Mouse (Mus musculus): Measurements from ENCODE around the gene Olfr453.

Olfr453 gene

DNA sequence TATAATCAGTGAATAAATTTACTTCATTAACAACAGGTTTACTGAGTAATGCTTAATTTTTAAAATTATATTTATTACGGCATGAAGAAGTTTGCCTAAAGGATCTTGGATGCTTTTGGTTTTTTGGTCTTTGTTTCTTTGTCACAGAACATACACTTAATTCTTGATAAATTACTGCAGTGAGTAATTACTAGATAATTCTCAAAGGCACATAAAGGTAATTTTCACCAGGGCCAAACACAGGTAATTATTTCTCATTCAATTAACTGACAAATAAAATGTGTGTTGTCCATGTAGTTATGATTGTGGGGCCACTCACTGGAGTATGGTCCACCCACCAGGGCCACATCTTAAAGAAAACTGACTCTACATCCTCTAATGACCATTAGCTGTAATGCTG lies at the start of gene Olfr453:
TSS of gene Olfr453 (plus strand) at position 301 of the 400 bp plus-strand sequence.
- DNase-seq: no peak

DNA sequence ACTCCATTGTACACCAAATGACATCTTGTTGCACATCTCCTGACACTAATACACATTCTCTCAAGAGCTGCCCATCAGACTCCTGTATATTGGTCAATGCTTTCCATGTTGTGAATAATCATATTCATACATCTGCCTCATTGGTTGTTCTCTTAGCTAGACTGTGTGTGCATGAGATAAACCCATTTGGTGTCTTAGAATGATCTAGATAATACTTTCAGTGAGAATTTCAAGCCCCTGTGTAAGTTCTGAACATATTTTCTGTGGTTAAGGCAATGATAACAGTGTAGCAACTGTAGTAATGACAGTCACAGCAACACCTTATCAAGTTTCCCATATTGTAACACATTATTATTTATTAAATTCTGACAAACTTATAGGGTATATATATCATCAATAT lies 49.4 kb upstream of the Olfr453 start:
- no peak for DNase-seq

DNA sequence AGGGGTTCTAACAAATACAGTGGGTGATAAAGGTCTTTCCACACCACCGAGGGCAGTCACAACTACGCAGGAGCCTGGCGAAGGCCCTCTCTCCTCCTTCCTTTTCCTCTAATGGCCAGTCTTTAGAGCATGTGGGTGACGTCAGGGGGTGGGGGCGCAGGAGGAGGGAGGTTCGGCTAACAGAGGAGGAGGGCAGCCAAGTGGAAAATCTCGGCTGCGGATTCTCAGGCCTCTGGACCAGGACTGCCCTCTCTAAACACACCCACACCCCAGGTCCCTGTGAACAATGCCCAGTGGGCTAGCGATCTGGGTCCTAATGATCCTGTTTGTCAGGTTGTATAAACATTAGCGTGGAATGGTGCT lies 47.0 kb upstream of the Olfr453 start:
- DNase-seq: peak; percentile 81

- peak; percentile 76 for DNase-seq
Observed at GRCm38 (mm10) chr6:42692517-42693190, 46.5 kb upstream of the Olfr453 start.

DNA sequence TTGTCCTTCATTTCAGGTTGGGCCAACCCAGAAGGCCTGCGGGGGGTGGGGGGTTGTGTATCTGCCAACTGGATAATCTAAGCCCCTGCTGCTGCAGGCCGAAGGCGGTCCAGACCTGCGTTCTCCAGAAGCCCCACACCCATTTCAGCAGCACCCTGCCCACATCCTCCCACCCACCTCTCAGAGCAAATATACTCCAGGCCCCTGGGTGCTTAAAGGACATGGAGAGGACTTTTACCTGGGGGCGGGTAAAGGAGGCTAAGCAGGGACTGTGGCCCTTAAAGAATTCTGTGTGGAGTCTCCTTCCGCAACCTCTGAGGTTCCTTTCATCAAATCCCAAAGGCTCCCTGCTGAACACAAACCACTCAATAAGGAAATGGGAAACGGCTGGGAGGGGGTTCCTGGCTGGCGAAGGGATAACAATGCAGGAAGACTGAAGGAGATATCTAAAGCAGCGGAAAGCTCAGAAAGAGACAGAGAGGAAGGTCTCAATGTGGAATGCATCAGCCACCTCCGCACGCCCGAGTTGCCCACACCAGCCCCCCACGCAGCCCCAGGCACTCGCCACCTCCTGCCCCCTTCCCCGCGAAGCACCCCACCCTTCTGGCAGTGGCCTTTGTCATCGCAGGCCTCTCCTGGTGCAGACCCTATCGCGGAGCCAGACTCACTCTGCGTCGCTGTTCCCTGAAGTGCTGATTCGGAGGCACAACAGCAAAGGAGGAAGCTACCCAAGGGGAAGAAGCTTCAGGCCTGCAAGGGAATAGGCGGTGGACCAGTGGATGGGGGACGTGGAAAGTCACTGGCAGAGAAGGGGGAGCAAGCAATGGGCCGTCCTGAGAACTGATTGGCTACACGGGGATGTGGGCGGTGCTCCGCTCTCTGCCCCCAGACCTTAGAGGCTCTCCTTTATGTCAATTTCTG lies 29.6 kb upstream of the Olfr453 start, which contains the start of gene Tcaf1:
TSS of gene Tcaf1 (minus strand) at position 798 of the 921 bp plus-strand sequence.
- DNase-seq: peak; percentile 63

DNA sequence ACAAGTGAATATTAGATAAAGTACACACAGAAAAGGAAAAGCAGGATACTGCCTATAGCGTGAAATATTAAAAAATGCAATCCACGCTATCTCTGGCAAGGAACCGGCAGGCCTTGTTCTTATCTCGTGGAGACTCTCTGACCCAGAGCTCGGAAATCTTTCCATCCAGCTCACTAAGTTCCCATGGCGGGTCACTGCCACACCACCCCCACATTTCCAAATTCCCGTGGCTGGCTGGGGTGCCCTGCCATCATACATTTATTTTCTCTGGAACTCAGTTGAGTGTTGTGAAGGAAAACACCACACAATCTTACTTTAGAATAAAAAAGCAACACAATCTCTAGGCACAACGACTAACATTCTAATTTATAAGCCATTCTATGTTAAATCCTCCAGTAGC lies 24.5 kb upstream of the Olfr453 start:
- DNase-seq: no peak

- no peak for DNase-seq
Observed at GRCm38 (mm10) chr6:42717973-42718372, 21.2 kb upstream of the Olfr453 start.

DNA sequence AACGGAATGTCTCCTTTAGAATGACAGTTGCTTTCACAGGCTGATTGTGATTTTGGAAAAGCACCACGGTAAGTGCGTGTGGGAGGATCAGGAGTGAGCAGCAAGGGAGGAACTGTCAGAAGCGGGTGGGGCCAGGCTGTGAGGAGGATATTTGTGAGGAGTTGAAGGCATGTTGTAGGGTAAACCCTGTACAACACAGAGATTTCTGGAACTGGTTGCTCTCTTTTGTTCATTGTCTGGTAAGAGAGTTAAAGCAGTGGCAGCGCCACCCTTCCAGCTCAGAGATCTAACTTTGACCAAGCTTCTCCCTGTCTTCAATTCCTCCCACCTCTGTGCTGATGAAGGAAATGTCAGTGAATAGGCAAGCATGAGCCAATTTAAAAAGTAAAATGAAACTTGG lies 3.1 kb downstream of the Olfr453 start:
- no peak for DNase-seq

- DNase-seq: no peak
Observed at GRCm38 (mm10) chr6:42747846-42748245, 8.7 kb downstream of the Olfr453 start.

DNA sequence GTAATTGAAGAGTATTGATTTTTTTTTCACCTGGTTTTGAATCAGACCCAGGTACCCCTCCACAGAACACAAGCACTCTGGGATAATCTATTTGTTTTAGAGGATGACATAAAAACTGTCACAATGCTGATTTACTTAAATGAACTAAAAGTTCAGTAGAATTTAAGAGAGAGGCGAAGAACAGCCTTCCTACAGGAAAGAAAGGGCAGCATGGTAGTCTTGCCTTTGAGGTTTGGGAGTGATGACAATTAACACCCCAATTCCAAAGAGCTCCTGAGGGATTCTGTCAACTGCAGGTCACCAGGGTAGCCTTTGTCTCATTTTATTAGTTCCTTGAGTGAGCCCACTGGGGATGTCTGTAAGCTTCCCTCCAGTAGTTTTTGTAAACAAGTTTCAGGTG lies 16.9 kb downstream of the Olfr453 start, which contains the start of gene Olfr38:
TSS of gene Olfr38 (plus strand) at position 301 of the 400 bp plus-strand sequence.
- no peak for DNase-seq

DNA sequence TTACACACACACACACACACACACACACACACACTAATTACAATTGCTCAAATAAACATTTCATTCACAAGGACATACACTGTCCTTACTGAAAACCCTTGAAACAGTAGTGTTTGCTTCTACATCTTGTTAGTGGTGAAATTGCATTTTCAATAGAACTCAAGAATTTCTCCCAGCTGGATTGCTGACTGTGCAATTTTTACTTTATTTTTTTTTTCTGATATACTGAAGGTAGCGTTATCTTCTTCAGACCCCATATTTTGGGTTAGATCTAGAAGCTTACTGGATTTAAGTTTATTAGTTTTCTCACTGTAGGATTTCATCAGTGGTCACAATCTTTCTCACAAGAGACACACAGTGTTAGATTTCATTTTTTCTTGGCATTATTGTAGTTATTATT lies 37.9 kb downstream of the Olfr453 start:
- DNase-seq: no peak

GRCm38 (mm10) chr6:42784793-42785192 lies 45.6 kb downstream of the Olfr453 start, which contains the start of gene Olfr452:
Gene Olfr452, plus strand, starts transcription at chr6:42785093.
- no peak for DNase-seq

- DNase-seq: no peak
Observed at GRCm38 (mm10) chr6:42790247-42790948, 51.2 kb downstream of the Olfr453 start.

DNA sequence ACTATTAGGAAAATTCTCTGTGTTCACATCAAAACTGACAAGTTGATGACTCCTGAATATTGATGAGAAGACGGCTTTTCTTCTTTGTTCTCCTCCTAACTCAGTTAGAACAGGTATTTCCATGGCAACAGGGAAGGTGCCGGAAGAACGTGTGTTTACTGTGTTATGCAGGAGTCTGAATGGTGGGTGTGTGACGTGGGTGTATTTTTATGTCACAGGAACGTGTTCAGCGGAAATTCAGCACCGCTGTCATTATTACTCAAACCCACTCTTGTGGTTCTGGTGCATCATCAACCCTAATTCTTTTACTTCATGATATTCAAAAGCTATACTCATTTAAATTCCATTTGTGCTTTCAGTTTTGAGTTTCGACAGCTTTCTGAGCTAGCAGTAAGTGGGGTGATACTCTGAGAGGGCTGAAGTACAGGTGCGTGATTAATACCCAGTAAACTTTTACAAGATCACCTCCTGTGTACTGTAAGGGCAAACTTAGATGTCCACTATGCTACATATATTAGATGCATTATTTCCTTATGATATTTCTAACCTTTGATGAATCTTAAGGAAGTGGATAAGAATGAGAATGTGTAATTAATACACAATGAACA lies 51.9 kb downstream of the Olfr453 start:
- no peak for DNase-seq

DNA sequence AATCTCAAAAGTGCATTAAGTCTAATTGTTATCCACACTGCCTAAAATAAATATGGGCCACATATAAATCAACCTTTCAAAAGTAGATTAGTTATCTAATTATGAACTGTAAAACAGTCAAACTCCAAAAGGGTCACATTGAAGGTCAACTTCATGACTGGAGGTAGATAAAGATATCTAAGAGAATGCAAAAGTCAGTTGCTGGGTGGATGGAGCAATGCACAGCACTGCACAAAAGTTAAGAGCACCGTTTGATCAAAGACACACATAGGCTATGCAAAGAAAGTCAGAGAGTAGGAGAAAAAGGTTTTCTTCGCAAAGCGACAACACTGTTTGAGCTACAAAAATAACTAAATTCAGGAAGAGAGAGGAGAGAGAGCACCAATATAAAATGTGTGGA lies 55.8 kb downstream of the Olfr453 start:
- DNase-seq: no peak

Measured in kidney, adult 9 months (tissue).